Mouse (Mus musculus) T-helper 1 cell (primary cell): ENCODE measurements around the gene 1700080O16Rik.

Experiments
- in situ Hi-C: fragments of 300-600 bp; cut with MboI, MseI; formaldehyde crosslinking; loops from one replicate; pipeline ENCODE4 v1.15.1; 2025; ENCODE audit warnings: high pct_unique_total_duplicates

Gene 1700080O16Rik

DNA sequence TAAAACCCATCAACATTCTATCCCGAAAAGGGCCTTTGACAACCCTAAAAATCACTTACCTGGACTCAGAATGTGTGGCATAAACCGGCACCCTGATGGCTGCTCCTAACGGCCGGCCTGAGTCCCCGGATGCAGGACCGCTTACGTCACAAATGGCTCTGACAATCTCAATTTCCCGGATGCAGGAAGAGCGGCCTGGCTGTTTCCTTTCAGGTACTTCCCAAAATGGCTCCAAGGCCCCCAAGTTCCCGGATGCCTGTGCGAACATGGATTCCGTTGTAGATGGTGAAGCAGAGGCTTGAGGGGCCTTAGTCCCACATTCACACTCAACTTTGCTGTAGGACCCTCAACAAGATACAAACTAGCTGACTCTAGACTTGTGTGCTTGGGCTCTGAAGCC, at the start of gene 1700080O16Rik:
TSS of gene 1700080O16Rik (minus strand) at position 101 of the 400 bp plus-strand sequence.
- in situ Hi-C loops = no loop called here

GRCm38 (mm10) chrX:52017660-52018059, 45.1 kb upstream of the 1700080O16Rik start:
- in situ Hi-C loops = no loop called here

- in situ Hi-C loops = no loop called here
Observed at GRCm38 (mm10) chrX:52000072-52000471, 27.5 kb upstream of the 1700080O16Rik start.

DNA sequence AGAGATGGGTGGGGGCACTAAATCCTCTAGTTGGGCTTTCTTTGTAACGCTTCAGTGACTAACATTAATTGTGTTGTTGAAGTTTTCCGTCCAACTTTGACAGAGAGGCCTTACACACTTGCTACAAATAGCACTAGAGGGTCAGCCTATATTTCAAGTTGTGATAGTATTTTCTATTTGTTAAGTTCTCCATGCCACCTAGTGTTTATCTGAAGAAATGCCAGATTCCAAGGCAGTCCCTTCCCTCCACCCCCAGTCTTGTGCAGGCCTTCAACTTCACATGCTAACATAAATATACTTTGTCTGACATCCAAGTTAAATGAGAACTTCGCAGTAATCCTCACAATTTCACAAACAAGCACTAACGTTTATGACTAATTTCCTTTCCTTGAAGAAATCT, 26.9 kb upstream of the 1700080O16Rik start:
- in situ Hi-C loops = no loop called here

DNA sequence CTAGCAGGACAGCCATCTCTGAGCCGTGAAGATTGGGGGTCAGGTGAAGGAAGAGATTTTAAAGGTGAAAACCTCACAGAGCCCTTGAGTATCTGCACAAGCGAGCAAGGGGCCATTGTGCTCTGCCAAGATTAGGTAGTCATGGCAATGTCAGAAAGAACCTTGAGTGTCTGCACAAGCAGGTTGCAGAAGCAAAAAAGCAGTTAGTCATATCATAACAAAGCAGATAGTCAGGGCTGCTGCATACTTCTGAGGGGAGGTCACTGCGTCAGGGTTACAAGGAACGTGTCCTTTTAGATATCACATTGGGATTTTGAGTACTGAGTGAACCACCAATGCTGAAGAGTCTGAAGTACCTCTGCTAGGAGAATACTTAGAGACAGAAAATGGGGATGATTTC, 3.8 kb upstream of the 1700080O16Rik start:
- in situ Hi-C loops = no loop called here

GRCm38 (mm10) chrX:51974618-51975017, 2.0 kb upstream of the 1700080O16Rik start:
- in situ Hi-C loops = no loop called here

DNA sequence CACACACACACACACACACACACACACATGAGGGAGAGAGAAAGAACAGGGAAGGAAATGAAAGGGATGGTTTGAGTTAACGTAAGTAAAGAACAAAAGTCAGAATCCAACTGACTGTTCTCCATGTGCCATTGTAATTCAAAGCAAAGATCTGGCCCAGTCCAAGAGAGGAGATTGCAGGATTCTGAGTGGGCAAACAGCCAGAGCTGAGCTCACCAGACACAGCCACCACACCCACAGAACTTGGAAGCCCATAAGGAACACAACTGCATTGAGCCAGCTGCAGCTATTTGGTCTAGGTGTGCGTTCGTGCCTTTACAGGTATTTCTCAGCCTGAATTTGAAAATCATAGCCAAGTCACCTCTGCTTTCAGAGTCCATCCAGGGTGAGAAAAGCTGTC, 24.5 kb downstream of the 1700080O16Rik start:
- in situ Hi-C loops = no loop called here

GRCm38 (mm10) chrX:51938076-51938475, 34.5 kb downstream of the 1700080O16Rik start:
- in situ Hi-C loops = no loop called here

- in situ Hi-C loops = no loop called here
Observed at GRCm38 (mm10) chrX:51919091-51919490, 53.5 kb downstream of the 1700080O16Rik start.
